Mouse (Mus musculus) bone marrow, adult 2 months (tissue): ENCODE measurements around the gene 2200002D01Rik.

ENCODE experiments used
- CTCF ChIP-seq: fragments of 200-500 bp; IDR thresholded peaks from 2 replicates; pipeline ENCODE4 v1.5.1; 2011; ENCODE audit warnings: low read length, control low read depth; ENCODE audit not compliant: control insufficient read depth, insufficient read depth
- POLR2A ChIP-seq: fragments of 200-500 bp; IDR thresholded peaks from 2 replicates; pipeline ENCODE4 v1.6.1; 2011; ENCODE audit warnings: low read depth, mild to moderate bottlenecking, control low read depth, low read length, borderline replicate concordance; ENCODE audit not compliant: control insufficient read depth

- TF ChIP-seq CTCF (no peak), POLR2A (no peak)
Observed at GRCm38 (mm10) chr7:29284523-29284922, 36.3 kb upstream of the 2200002D01Rik start.
